Mouse (Mus musculus) embryonic facial prominence, embryonic 13.5 days (tissue): ENCODE data around the gene Pced1b. TPM values are rescaled to one million over a fixed set of nuclear protein-coding genes. Genes with fewer than 3 reads are reported as not detected.

ENCODE experiments used
- ATAC-seq: fragments of 200-750 bp; cut with Nextera tagmentation; 2 replicates; pipeline ENCODE4 v1.8.0; 2017; ENCODE audit warnings: low read depth; ENCODE audit not compliant: insufficient number of reproducible peaks, insufficient read depth, low FRiP score, low TSS enrichment
- H3K27ac ChIP-seq: fragments of 300-500 bp; sonication (generic); 2 replicates; pipeline ENCODE4 v1.5.1; 2015; ENCODE audit warnings: moderate library complexity, mild to moderate bottlenecking, inconsistent platforms
- H3K27me3 ChIP-seq: fragments of 300-500 bp; sonication (generic); 2 replicates; pipeline ENCODE4 v1.6.1; 2015; ENCODE audit warnings: mild to moderate bottlenecking, inconsistent platforms
- H3K36me3 ChIP-seq: fragments of 300-500 bp; sonication (generic); 2 replicates; pipeline ENCODE4 v1.6.1; 2015; ENCODE audit warnings: mild to moderate bottlenecking, inconsistent platforms
- H3K4me1 ChIP-seq: fragments of 300-500 bp; sonication (generic); 2 replicates; pipeline ENCODE4 v1.6.1; 2015; ENCODE audit warnings: inconsistent platforms
- H3K4me2 ChIP-seq: fragments of 300-500 bp; sonication (generic); 2 replicates; pipeline ENCODE4 v1.6.1; 2015; ENCODE audit warnings: moderate library complexity, mild to moderate bottlenecking, inconsistent platforms
- H3K4me3 ChIP-seq: fragments of 300-500 bp; sonication (generic); 2 replicates; pipeline ENCODE4 v1.5.1; 2015; ENCODE audit warnings: mild to moderate bottlenecking, inconsistent platforms
- H3K9ac ChIP-seq: fragments of 300-500 bp; sonication (generic); 2 replicates; pipeline ENCODE4 v1.6.1; 2015; ENCODE audit warnings: mild to moderate bottlenecking, inconsistent platforms
- H3K9me3 ChIP-seq: fragments of 300-500 bp; sonication (generic); 2 replicates; pipeline ENCODE4 v1.6.1; 2016; ENCODE audit warnings: inconsistent platforms
- WGBS: fragments of 180-500 bp; shearing (Covaris S2); methylation state at CpG from one replicate; pipeline ENCODE4 v1.1.7; 2015; ENCODE audit warnings: mixed read lengths; 5-methylcytosine and 5-hydroxymethylcytosine counted together
- polyA plus RNA-seq: library from polyadenylated mRNA; unstranded; fragments of >200 nt; fragmentation: Nextera tagmentation; extraction: Ambion mirVana; gene quantifications from 2 replicates; pipeline ENCODE4 v1.2.1, GENCODE M21; 2015

Gene Pced1b
- polyA plus RNA-seq, 1 experiment from 2014 or later: 3.3 TPM

DNA sequence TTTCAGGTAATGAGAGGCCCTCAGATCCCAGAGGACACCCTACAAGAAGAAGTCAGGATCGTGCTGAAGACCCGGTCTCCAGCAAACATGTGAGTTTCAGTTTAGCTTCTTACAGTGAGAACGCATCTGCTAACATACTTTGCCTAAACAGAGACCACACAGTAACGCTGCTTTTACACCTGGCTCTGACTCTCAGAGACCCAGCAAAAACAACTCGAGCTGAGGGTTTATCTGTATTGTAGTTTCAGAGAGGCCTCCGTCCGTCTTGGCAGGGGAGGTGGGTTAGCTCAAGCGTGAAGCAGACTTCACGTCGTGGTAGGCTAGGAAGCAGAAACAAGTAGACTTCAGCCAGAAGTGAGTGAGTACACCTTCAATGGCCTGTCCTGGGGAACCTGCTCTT lies 30.4 kb downstream of the Pced1b start:
- ATAC-seq: no peak
- Histone ChIP-seq H3K36me3 (no peaks in the 10 kb centered on the region), H3K27me3 (no peaks in the 10 kb centered on the region), H3K4me2 (no peak overlapping the region), H3K4me1 (peaks cover 15% of the 10 kb centered on the region), H3K9ac (no peak overlapping the region), H3K9me3 (no peaks in the 10 kb centered on the region), H3K4me3 (no peak overlapping the region), H3K27ac (no peak overlapping the region)
- 73% methylated on average over 10 of the region's 10 CpGs for WGBS

GRCm38 (mm10) chr15:97278340-97278948 lies 31.5 kb downstream of the Pced1b start:
- H3K4me2 ChIP-seq: no peak overlapping the region
- ATAC-seq: no peak
- H3K9me3 ChIP-seq: no peaks in the 10 kb centered on the region
- no peaks in the 10 kb centered on the region for H3K36me3 ChIP-seq
- peaks cover 14% of the 10 kb centered on the region for H3K4me1 ChIP-seq
- WGBS: 83% methylated on average over 9 of the region's 9 CpGs
- H3K27ac ChIP-seq: no peak overlapping the region
- no peak overlapping the region for H3K9ac ChIP-seq
- H3K27me3 ChIP-seq: no peaks in the 10 kb centered on the region
- no peak overlapping the region for H3K4me3 ChIP-seq

DNA sequence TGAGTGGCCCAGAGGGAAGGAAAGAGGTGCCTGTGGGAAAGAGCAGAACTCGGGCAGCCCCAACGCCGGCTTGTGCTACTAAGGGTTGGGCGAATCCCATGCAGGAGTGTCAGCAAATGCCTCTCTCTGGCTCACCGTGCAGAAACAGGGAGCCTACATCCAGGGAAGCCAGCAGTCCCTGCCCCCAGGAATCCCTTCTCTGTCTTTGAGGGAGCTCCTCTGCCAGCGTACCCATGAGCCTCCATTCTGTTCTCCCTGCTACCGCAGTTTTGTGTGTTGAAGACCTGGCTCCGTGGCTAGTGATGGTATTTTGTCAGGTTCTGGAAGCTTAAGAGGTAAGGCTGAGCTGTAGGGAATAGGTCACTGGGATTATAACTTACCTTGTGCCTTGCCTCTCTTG lies 33.2 kb downstream of the Pced1b start:
- no peak overlapping the region for H3K4me3 ChIP-seq
- no peak for ATAC-seq
- H3K9ac ChIP-seq: no peak overlapping the region
- no peaks in the 10 kb centered on the region for H3K9me3 ChIP-seq
- H3K27me3 ChIP-seq: no peaks in the 10 kb centered on the region
- H3K36me3 ChIP-seq: no peaks in the 10 kb centered on the region
- 79% methylated on average over 8 of the region's 8 CpGs for WGBS
- no peak overlapping the region for H3K4me2 ChIP-seq
- peaks cover 14% of the 10 kb centered on the region for H3K4me1 ChIP-seq
- no peak overlapping the region for H3K27ac ChIP-seq

GRCm38 (mm10) chr15:97280776-97281175 lies 33.9 kb downstream of the Pced1b start:
- Histone ChIP-seq H3K9ac (no peak overlapping the region), H3K27me3 (no peaks in the 10 kb centered on the region), H3K4me2 (no peak overlapping the region), H3K27ac (no peak overlapping the region), H3K36me3 (no peaks in the 10 kb centered on the region), H3K4me3 (no peak overlapping the region), H3K4me1 (peaks cover 14% of the 10 kb centered on the region), H3K9me3 (no peaks in the 10 kb centered on the region)
- WGBS: 47% methylated on average over 9 of the region's 9 CpGs
- ATAC-seq: no peak

DNA sequence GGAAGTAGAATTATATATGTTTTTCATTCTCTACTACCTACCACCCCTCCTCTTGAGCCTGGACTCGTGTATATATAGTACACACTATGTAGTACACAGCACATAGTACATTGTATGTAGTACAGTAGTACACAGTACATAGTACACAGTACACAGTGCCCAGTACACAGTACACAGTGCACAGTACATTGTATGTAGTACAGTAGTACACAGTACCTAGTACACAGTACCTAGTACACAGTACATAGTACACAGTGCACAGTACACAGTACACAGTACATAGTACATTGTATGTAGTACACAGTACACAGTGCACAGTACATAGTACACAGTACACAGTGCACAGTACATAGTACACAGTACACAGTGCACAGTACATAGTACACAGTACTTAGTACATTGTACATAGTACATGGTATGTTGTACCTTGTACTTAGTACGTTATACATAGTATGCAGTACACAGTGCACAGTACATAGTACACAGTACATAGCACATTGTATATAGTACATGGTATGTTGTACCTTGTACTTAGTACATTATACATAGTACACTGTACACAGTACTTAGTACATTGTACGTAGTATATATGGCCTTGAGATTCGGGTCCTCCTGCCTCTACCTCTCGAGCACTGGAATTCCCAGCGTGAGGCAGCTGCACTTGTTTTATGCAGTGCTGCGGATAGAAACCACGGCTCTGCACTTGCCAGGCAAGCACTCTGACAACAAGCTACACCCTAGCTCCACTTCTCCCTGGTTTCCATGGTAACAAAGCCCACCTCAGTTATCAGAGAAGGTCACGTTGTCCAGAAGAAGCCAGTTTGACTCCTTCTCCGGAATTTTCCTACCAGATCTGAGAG lies 35.0 kb downstream of the Pced1b start:
- no peaks in the 10 kb centered on the region for H3K27me3 ChIP-seq
- no peak overlapping the region for H3K4me2 ChIP-seq
- no peak overlapping the region for H3K4me3 ChIP-seq
- ATAC-seq: no peak
- no peak overlapping the region for H3K9ac ChIP-seq
- H3K36me3 ChIP-seq: no peaks in the 10 kb centered on the region
- peaks cover 14% of the 10 kb centered on the region for H3K4me1 ChIP-seq
- WGBS: 68% methylated on average over 10 of the region's 10 CpGs
- no peaks in the 10 kb centered on the region for H3K9me3 ChIP-seq
- H3K27ac ChIP-seq: no peak overlapping the region

DNA sequence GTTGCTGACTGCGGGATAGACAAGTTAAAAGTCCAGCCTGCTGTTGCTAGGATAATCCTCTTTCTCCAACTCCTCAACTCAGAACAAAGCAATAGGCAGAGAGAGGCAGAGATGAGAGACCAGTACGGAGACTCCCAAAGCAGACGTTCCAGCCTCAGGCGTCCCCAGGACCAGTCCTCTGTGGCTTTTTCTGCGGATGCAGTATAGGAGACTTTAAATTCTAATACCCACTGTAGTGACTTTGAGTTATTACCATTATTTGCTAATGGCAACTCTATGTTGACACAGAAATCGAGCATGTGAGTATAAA lies 35.6 kb downstream of the Pced1b start:
- no peaks in the 10 kb centered on the region for H3K27me3 ChIP-seq
- peaks cover 14% of the 10 kb centered on the region for H3K4me1 ChIP-seq
- no peak overlapping the region for H3K27ac ChIP-seq
- H3K36me3 ChIP-seq: no peaks in the 10 kb centered on the region
- no peak for ATAC-seq
- H3K9me3 ChIP-seq: no peaks in the 10 kb centered on the region
- no peak overlapping the region for H3K4me2 ChIP-seq
- 80% methylated on average over 6 of the region's 6 CpGs for WGBS
- H3K9ac ChIP-seq: no peak overlapping the region
- H3K4me3 ChIP-seq: no peak overlapping the region

- WGBS: 80% methylated on average over 5 of the region's 5 CpGs
- no peak for ATAC-seq
- Histone ChIP-seq H3K27me3 (no peaks in the 10 kb centered on the region), H3K4me1 (peaks cover 17% of the 10 kb centered on the region), H3K9ac (no peak overlapping the region), H3K27ac (no peak overlapping the region), H3K4me3 (no peak overlapping the region), H3K36me3 (no peaks in the 10 kb centered on the region), H3K9me3 (no peaks in the 10 kb centered on the region), H3K4me2 (no peak overlapping the region)
Observed at GRCm38 (mm10) chr15:97284201-97284600, 37.3 kb downstream of the Pced1b start.

DNA sequence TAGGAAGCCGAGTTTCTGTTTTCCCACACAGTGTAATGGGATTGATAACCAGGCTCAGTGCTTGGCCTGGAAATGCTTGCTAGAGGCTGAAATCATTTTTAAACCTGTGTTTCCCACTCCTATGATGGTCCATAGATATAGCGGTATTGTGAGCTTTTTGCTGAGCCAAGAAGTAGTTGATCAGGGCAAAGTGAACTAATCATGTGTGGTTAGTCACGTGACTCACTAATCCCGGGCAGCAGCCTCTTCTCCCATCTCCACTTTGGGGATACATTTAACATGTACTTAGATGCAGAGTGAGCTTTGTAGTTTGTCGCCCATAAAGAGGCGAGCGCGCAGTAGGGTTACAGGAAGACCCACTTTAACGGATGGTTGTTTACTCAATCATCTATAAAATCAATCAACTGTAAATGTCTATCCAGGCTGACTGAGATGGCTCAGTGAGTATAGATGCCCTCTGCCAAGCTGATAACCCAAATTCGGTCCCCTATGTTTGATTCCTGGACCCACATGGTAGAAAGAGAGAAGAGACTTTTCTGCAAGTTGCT lies 38.8 kb downstream of the Pced1b start:
- Histone ChIP-seq H3K4me1 (peaks cover 6% of the 10 kb centered on the region), H3K9me3 (no peaks in the 10 kb centered on the region), H3K36me3 (no peaks in the 10 kb centered on the region), H3K4me3 (no peak overlapping the region), H3K27ac (no peak overlapping the region), H3K4me2 (no peak overlapping the region), H3K9ac (no peak overlapping the region), H3K27me3 (no peaks in the 10 kb centered on the region)
- WGBS: 92% methylated on average over 10 of the region's 10 CpGs
- no peak for ATAC-seq

- ATAC-seq: no peak
- 49% methylated on average over 10 of the region's 10 CpGs for WGBS
- Histone ChIP-seq H3K27me3 (no peaks in the 10 kb centered on the region), H3K27ac (no peak overlapping the region), H3K4me1 (peaks cover 8% of the 10 kb centered on the region), H3K4me3 (no peak overlapping the region), H3K4me2 (no peak overlapping the region), H3K9me3 (no peaks in the 10 kb centered on the region), H3K36me3 (no peaks in the 10 kb centered on the region), H3K9ac (no peak overlapping the region)
Observed at GRCm38 (mm10) chr15:97286731-97287130, 39.8 kb downstream of the Pced1b start.

- no peaks in the 10 kb centered on the region for H3K9me3 ChIP-seq
- no peak overlapping the region for H3K9ac ChIP-seq
- peaks cover 13% of the 10 kb centered on the region for H3K4me1 ChIP-seq
- H3K4me3 ChIP-seq: no peak overlapping the region
- H3K36me3 ChIP-seq: no peaks in the 10 kb centered on the region
- no peak for ATAC-seq
- H3K4me2 ChIP-seq: no peak overlapping the region
- WGBS: 89% methylated on average over 5 of the region's 5 CpGs
- H3K27ac ChIP-seq: no peak overlapping the region
- H3K27me3 ChIP-seq: no peaks in the 10 kb centered on the region
Observed at GRCm38 (mm10) chr15:97287436-97288143, 40.7 kb downstream of the Pced1b start.

GRCm38 (mm10) chr15:97288690-97289089 lies 41.8 kb downstream of the Pced1b start:
- Histone ChIP-seq H3K4me2 (no peak overlapping the region; the same call in 1 of the 2 replicates), H3K9me3 (no peaks in the 10 kb centered on the region), H3K27me3 (no peaks in the 10 kb centered on the region), H3K4me1 (peaks cover 13% of the 10 kb centered on the region), H3K9ac (no peak overlapping the region), H3K27ac (no peak overlapping the region), H3K36me3 (no peaks in the 10 kb centered on the region), H3K4me3 (no peak overlapping the region)
- no peak for ATAC-seq
- 60% methylated on average over 13 of the region's 13 CpGs for WGBS
